Mouse (Mus musculus): ENCODE data around the gene 4930452B06Rik. TPM values are rescaled to one million over a fixed set of nuclear protein-coding genes. Genes with fewer than 3 reads are reported as not detected.

Gene 4930452B06Rik
- polyA plus RNA-seq, 1 experiment from 2014 or later = 5.7 TPM

DNA sequence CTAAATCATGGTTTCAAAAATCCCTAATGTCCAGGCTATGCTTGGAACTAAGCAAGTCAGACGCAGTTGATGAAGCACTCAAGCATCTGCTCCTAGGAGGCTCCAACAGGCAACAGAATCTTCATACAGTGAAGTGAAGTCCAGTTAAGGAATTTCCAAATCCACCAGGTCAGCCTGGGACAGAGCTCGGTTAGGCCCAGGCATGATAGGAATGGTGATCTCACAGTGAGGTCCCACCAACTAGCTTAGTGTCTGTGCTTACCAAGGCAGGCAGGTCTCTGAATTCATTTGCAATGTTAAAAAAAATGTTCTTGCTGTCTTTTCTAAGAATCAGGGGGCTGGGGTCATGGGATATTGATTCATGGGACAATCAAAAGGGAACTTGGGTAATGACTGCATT lies 236.3 kb downstream of the 4930452B06Rik start:
- H3K4me2 ChIP-seq (ENCODE audit: low read depth, low read length) = no peak overlapping the region
- no peak for ATAC-seq (ENCODE audit: low read depth)

DNA sequence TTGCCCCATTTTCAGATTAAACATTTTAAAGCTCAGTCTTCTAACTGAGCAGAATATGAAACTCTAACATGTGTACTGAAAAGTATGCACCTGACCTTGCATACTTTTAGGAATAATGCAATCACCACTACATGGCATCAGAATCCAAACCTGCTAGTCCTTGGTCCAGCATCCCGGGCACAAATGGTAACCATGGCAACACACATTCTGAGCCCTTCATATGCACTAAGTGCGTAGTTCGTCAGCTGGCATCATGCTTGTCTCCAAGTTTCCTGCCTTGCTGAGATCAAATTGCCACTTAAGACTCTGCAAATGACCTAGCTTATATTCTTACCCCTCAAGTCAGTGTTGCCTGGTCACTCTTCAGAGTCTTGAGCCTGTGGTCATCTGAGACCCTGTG lies 243.2 kb downstream of the 4930452B06Rik start:
- H3K4me2 ChIP-seq (ENCODE audit: low read depth, low read length) = no peak overlapping the region
- H3K9me3 ChIP-seq (ENCODE audit: control insufficient read depth, low read length) = no peaks in the 10 kb centered on the region
- H3K9ac ChIP-seq (replicated peaks; ENCODE audit: low read depth, low read length) = no peak overlapping the region
- no peak overlapping the region for H3K27ac ChIP-seq (ENCODE audit: low read depth, low read length)
- no peaks in the 10 kb centered on the region for H3K4me1 ChIP-seq (ENCODE audit: control insufficient read depth, insufficient read depth, low read length)
- no peak for ATAC-seq (ENCODE audit: low read depth)
- 63% methylated on average over 3 of the region's 3 CpGs for WGBS
- H3K27me3 ChIP-seq (ENCODE audit: control insufficient read depth, insufficient read depth, low read length) = no peaks in the 10 kb centered on the region
- no peak overlapping the region for H3K4me3 ChIP-seq (ENCODE audit: low read depth, low read length)
- no peaks in the 10 kb centered on the region for H3K36me3 ChIP-seq (ENCODE audit: control insufficient read depth, insufficient read depth, low read length)

More for the DNA sequence above, 236.3 kb downstream of the 4930452B06Rik start:
- Histone ChIP-seq H3K9me3 (ENCODE audit: control insufficient read depth, low read length) (no peaks in the 10 kb centered on the region), H3K27ac (ENCODE audit: low read depth, low read length) (no peak overlapping the region), H3K27me3 (ENCODE audit: control insufficient read depth, insufficient read depth, low read length) (no peaks in the 10 kb centered on the region), H3K4me1 (ENCODE audit: control insufficient read depth, insufficient read depth, low read length) (no peaks in the 10 kb centered on the region), H3K9ac (replicated peaks; ENCODE audit: low read depth, low read length) (no peak overlapping the region), H3K36me3 (ENCODE audit: control insufficient read depth, insufficient read depth, low read length) (no peaks in the 10 kb centered on the region), H3K4me3 (ENCODE audit: low read depth, low read length) (no peak overlapping the region)
- WGBS = 85% methylated on average over 2 of the region's 2 CpGs

DNA sequence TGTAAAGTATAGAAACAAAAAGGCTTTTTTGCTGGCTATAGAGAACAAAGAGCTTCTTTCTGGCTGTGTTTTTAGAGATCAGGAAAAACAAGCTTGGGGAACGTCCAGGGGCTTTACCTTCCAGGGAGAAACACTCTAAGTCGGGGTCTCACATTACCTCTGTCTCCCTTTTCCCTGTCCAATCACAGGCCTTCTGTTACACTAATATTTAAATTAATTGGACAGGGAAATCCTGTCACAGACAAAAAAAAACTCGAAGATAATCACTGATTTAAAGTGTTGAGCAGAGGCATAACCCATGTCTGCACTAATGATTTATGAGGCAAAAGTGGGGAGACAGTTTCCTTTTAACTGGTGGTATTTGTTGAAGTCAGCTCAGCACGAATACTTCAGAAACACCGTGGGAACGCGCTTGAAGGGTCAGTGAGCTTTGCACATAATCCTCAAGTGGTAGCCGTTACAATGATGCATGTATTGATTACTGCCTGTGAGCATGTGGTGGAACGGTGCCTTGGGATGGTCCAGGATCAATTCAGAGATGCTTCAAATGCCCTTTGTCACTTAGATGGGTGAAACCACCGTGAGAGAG lies 244.7 kb downstream of the 4930452B06Rik start:
- Histone ChIP-seq H3K36me3 (ENCODE audit: control insufficient read depth, insufficient read depth, low read length) (no peaks in the 10 kb centered on the region), H3K9me3 (ENCODE audit: control insufficient read depth, low read length) (no peaks in the 10 kb centered on the region), H3K4me2 (ENCODE audit: low read depth, low read length) (no peak overlapping the region), H3K27me3 (ENCODE audit: control insufficient read depth, insufficient read depth, low read length) (no peaks in the 10 kb centered on the region), H3K9ac (replicated peaks; ENCODE audit: low read depth, low read length) (no peak overlapping the region), H3K4me1 (ENCODE audit: control insufficient read depth, insufficient read depth, low read length) (no peaks in the 10 kb centered on the region), H3K27ac (ENCODE audit: low read depth, low read length) (no peak overlapping the region), H3K4me3 (ENCODE audit: low read depth, low read length) (no peak overlapping the region)
- ATAC-seq (ENCODE audit: low read depth) = no peak
- WGBS = 18% methylated on average over 10 of the region's 10 CpGs

DNA sequence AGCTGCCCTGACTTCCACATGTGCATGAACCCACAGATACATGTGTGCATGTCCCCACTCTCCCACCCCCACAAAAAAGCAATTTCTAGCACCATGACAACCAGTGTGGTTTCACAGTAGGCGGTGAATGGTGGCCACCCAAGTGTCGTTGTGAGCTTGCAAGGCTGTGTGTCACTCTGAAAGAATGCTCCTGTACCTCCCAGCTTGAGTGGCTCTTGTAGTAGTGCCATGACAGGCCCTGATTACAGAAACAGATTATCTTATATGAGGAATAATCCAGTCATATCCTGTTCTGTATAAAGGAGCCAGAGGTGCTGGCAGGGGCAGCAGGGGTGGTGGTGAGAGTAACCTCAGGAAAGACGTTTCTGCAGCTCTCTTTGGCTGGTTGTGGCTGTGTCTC lies 247.4 kb downstream of the 4930452B06Rik start:
- Histone ChIP-seq H3K27me3 (ENCODE audit: control insufficient read depth, insufficient read depth, low read length) (no peaks in the 10 kb centered on the region), H3K9ac (replicated peaks; ENCODE audit: low read depth, low read length) (no peak overlapping the region), H3K9me3 (ENCODE audit: control insufficient read depth, low read length) (no peaks in the 10 kb centered on the region), H3K4me1 (ENCODE audit: control insufficient read depth, insufficient read depth, low read length) (no peaks in the 10 kb centered on the region), H3K4me3 (ENCODE audit: low read depth, low read length) (no peak overlapping the region), H3K4me2 (ENCODE audit: low read depth, low read length) (no peak overlapping the region), H3K27ac (ENCODE audit: low read depth, low read length) (no peak overlapping the region), H3K36me3 (ENCODE audit: control insufficient read depth, insufficient read depth, low read length) (no peaks in the 10 kb centered on the region)
- no peak for ATAC-seq (ENCODE audit: low read depth)
- WGBS = 70% methylated on average over 3 of the region's 3 CpGs

DNA sequence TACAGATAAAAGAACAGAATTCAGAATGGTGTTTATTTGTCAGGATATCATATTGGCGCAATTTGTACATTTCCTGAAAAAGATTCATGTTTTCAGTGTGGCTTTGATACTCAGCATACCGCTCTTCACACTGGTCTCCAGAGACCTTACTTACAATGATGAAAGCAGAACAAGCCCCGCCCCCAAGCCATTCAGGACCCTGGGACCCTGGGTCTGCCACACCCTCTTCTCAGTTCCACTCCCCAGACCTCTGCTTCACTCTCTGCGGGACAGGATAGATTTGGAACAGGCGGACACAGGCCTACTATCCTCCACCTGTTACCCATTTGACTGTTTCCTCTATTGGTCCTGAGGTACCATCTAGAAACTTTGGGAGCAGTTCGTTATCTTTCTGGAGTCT lies 260.1 kb downstream of the 4930452B06Rik start:
- ATAC-seq (ENCODE audit: low read depth) = no peak
- H3K4me2 ChIP-seq (ENCODE audit: low read depth, low read length) = no peak overlapping the region
- no peaks in the 10 kb centered on the region for H3K9me3 ChIP-seq (ENCODE audit: control insufficient read depth, low read length)
- H3K4me1 ChIP-seq (ENCODE audit: control insufficient read depth, insufficient read depth, low read length) = no peaks in the 10 kb centered on the region
- no peak overlapping the region for H3K4me3 ChIP-seq (ENCODE audit: low read depth, low read length)
- no peak overlapping the region for H3K9ac ChIP-seq (replicated peaks; ENCODE audit: low read depth, low read length)
- H3K27ac ChIP-seq (ENCODE audit: low read depth, low read length) = no peak overlapping the region
- WGBS = 60% methylated on average over 6 of the region's 6 CpGs
- H3K27me3 ChIP-seq (ENCODE audit: control insufficient read depth, insufficient read depth, low read length) = no peaks in the 10 kb centered on the region
- H3K36me3 ChIP-seq (ENCODE audit: control insufficient read depth, insufficient read depth, low read length) = no peaks in the 10 kb centered on the region

DNA sequence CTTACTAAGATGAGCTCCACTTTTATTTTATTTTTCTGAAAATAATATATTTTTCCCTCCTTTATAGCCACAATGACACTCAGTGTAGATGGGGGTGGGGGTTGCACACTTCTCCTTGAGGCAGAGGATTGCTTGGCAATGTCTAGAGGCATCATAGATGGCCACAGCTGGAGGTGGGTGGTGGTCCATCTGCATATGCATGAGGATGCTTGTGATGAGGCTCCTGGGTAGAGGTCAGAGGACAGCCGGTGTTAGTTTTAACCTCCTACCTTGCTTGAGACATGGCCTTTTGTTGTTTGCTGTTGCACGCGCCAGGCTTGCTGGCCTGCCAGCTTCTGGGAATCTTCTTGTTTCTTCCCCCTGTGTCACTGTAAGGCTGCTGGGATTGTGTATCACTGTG lies 262.7 kb downstream of the 4930452B06Rik start:
- H3K27me3 ChIP-seq (ENCODE audit: control insufficient read depth, insufficient read depth, low read length) = no peaks in the 10 kb centered on the region
- H3K4me2 ChIP-seq (ENCODE audit: low read depth, low read length) = no peak overlapping the region
- no peaks in the 10 kb centered on the region for H3K9me3 ChIP-seq (ENCODE audit: control insufficient read depth, low read length)
- no peak overlapping the region for H3K27ac ChIP-seq (ENCODE audit: low read depth, low read length)
- no peak overlapping the region for H3K9ac ChIP-seq (replicated peaks; ENCODE audit: low read depth, low read length)
- H3K4me3 ChIP-seq (ENCODE audit: low read depth, low read length) = no peak overlapping the region
- no peaks in the 10 kb centered on the region for H3K4me1 ChIP-seq (ENCODE audit: control insufficient read depth, insufficient read depth, low read length)
- whole genome bisulfite sequencing = 84% methylated on average over 3 of the region's 3 CpGs
- no peaks in the 10 kb centered on the region for H3K36me3 ChIP-seq (ENCODE audit: control insufficient read depth, insufficient read depth, low read length)
- no peak for ATAC-seq (ENCODE audit: low read depth)

DNA sequence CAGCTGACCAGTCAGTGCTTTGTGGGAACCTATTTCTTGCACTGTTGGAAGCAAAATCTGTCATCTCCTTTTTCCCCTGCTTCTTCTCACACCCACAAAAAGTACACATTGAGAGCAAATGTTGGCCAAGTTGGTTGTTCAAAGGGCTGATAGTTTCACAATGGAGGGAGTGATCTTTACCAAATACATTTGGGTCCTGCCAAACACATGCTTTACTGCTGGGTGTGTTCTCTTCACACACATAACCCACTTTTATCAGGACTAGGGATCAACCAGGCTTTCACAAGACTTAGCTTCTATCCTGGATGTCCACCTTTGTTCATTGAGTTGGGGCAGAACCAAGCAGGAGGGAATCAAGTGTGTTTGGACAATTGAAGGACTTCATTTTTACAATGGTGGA lies 267.5 kb downstream of the 4930452B06Rik start:
- H3K4me1 ChIP-seq (ENCODE audit: control insufficient read depth, insufficient read depth, low read length) = no peaks in the 10 kb centered on the region
- no peak overlapping the region for H3K4me2 ChIP-seq (ENCODE audit: low read depth, low read length)
- H3K9me3 ChIP-seq (ENCODE audit: control insufficient read depth, low read length) = no peaks in the 10 kb centered on the region
- no peak overlapping the region for H3K4me3 ChIP-seq (ENCODE audit: low read depth, low read length)
- no peaks in the 10 kb centered on the region for H3K27me3 ChIP-seq (ENCODE audit: control insufficient read depth, insufficient read depth, low read length)
- no peak overlapping the region for H3K9ac ChIP-seq (replicated peaks; ENCODE audit: low read depth, low read length)
- no peaks in the 10 kb centered on the region for H3K36me3 ChIP-seq (ENCODE audit: control insufficient read depth, insufficient read depth, low read length)
- no peak for ATAC-seq (ENCODE audit: low read depth)
- H3K27ac ChIP-seq (ENCODE audit: low read depth, low read length) = no peak overlapping the region

DNA sequence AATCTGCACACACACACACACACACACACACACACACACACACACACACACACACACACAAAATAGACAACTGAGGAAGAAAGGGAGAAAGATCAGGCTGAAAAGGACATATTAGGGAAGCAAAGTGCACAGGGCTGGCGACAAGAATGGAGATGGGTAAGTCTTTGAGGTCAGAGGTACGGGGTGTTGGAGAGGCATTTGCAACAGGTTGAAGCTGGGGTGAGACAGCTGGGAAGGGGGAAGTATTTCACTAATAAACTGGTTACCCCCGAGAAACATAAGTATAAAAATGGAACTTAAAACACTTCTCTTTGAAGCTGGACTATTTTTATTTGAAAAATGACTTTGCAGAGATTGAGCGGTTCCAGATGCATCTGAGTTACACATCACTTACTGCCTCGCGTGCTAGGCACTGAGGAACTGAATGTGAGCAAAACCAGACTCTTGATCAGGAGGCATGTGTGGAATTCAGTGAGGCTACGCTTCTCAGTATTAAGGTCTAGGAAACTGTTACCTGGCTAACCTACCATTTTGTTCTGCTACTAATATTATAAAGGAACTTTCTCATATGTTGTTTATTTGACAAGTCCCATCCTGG lies 270.3 kb downstream of the 4930452B06Rik start:
- no peak overlapping the region for H3K27ac ChIP-seq (ENCODE audit: low read depth, low read length)
- H3K9me3 ChIP-seq (ENCODE audit: control insufficient read depth, low read length) = no peaks in the 10 kb centered on the region
- H3K4me3 ChIP-seq (ENCODE audit: low read depth, low read length) = no peak overlapping the region
- ATAC-seq (ENCODE audit: low read depth) = no peak
- no peaks in the 10 kb centered on the region for H3K4me1 ChIP-seq (ENCODE audit: control insufficient read depth, insufficient read depth, low read length)
- no peak overlapping the region for H3K9ac ChIP-seq (replicated peaks; ENCODE audit: low read depth, low read length)
- no peak overlapping the region for H3K4me2 ChIP-seq (ENCODE audit: low read depth, low read length)
- no peaks in the 10 kb centered on the region for H3K36me3 ChIP-seq (ENCODE audit: control insufficient read depth, insufficient read depth, low read length)
- WGBS = 86% methylated on average over 7 of the region's 7 CpGs
- no peaks in the 10 kb centered on the region for H3K27me3 ChIP-seq (ENCODE audit: control insufficient read depth, insufficient read depth, low read length)

DNA sequence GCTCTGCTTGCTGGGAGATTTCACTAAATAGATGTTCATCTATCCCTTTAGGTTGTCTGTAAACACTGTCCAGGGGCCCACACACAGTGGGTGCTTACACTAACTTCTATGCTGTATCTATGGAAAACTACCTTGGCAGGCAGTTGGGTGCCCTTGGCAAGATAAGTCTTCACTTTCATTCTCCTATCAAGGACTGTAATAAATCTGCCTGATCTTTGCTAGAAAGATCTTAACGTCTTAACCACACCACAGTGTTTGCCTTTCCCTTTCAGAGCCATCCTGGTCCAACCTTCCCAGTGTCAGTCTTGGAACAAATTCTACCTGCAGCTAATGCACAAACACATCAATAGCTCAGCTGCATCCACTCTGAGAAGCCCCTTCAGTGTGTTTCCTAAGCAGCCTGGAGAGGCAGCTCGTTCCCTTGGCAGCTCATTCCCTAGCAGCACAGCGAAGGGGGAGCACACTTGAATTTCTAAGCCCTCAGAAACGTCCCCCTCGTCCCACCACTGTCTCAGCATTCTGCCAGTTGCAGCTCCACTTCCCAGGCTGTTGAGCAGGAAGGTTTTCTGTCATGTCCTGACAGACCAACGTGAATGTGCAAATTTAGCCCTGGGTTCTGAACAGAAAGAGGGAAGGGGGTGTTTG lies 273.7 kb downstream of the 4930452B06Rik start:
- H3K9ac ChIP-seq (replicated peaks; ENCODE audit: low read depth, low read length) = no peak overlapping the region
- ATAC-seq (ENCODE audit: low read depth) = no peak
- H3K27ac ChIP-seq (ENCODE audit: low read depth, low read length) = no peak overlapping the region
- no peaks in the 10 kb centered on the region for H3K27me3 ChIP-seq (ENCODE audit: control insufficient read depth, insufficient read depth, low read length)
- no peaks in the 10 kb centered on the region for H3K4me1 ChIP-seq (ENCODE audit: control insufficient read depth, insufficient read depth, low read length)
- H3K4me2 ChIP-seq (ENCODE audit: low read depth, low read length) = no peak overlapping the region
- 55% methylated on average over 6 of the region's 6 CpGs for WGBS
- no peak overlapping the region for H3K4me3 ChIP-seq (ENCODE audit: low read depth, low read length)
- no peaks in the 10 kb centered on the region for H3K9me3 ChIP-seq (ENCODE audit: control insufficient read depth, low read length)
- no peaks in the 10 kb centered on the region for H3K36me3 ChIP-seq (ENCODE audit: control insufficient read depth, insufficient read depth, low read length)

All from neural tube, embryonic 14.5 days (tissue).